Mouse (Mus musculus): ENCODE data around the gene Car2.

The Car2 gene

DNA sequence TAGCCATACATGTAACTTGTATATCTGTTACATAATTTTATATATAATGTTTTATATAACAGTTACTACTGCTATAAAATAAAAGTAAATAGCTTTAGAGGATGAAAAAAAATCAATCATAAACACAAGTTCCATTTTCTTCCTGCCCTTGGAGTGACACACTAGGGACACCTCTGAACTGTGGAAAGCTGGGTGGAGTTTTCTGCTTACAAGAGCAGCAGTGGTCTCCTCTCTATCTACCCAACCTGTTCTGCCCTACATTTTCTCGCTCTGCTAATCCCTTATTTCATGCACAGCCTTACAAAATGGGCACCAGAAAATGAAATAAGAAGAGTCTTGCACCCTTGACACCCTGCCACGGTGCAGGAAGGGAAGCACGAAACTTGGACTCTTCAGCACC, 6.8 kb upstream of the Car2 start:
- DNase-seq: no peak

DNA sequence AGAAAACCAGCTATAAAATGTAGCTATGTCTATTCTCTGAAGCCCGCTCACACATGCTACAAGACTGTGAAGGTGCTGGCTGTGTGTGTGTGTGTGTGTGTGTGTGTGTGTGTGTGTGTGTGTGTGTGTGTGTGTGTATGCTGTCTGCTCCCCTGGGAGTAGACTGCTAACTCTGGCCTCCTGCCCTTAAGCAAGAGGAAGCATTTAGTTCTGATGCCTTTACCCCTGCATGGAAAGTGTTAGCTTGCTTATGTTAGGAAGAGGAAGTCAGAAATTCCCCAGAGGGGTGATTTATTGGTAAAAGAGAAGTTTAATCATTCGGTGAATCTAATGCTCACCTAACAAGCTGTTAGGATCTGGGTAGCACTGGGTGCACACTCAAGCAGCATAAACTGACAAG, 5.8 kb upstream of the Car2 start:
- DNase-seq: no peak

- DNase-seq: no peak
Observed at GRCm38 (mm10) chr3:14882005-14882404, 4.1 kb upstream of the Car2 start.

- no peak for DNase-seq
Observed at GRCm38 (mm10) chr3:14882756-14883155, 3.3 kb upstream of the Car2 start.

GRCm38 (mm10) chr3:14884826-14885225, 1.2 kb upstream of the Car2 start:
- no peak for DNase-seq

DNA sequence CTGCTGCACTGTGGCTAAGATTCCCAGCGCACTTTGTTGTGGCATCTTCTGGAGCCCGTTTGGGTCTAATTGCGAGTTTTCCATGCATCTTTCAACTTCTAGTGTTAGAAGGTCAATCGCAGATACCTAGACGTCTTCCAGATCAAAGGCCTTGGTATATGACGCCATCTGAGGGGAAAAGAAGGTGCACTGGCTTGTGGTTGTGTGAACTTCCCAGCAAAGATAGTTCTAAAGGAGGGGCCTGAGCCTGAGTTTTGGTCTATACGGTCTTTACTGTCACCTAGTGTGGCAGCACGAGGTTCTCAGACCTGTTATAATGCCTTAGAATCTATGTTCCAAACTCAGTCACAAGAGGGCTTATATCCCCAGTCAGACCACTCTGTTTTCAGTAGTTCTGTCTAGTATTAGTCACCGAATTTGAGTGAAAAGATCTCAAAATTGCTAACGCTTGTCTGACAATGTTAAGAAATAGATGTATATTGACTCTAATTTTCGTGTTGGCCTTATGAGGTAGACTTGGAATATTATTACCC, 1.1 kb downstream of the Car2 start:
- DNase-seq: no peak

- DNase-seq: no peak
Observed at GRCm38 (mm10) chr3:14887686-14888295, 1.7 kb downstream of the Car2 start.

- no peak for DNase-seq
Observed at GRCm38 (mm10) chr3:14888549-14888948, 2.5 kb downstream of the Car2 start.

DNA sequence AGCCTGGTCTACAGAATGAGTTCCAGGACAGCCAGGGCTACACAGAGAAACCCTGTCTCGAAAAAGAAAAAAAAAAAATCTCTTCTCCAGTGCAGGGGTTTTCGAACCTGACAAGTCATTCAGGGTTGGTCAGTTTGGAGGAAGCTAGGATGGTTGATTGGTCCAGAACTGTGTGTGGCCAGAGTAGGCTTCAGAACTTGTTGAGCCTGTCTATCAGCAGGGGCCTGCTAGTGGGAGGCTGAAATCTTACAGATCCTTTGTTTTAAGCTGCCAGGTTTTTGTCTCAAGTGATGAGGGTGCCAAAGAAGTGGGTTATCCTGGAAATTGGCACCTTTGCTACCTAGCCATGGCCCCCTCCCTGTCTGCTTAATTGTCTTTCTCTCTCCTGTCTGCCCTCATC, 3.0 kb downstream of the Car2 start:
- DNase-seq: no peak

- DNase-seq: no peak
Observed at GRCm38 (mm10) chr3:14889716-14890409, 3.8 kb downstream of the Car2 start.

DNA sequence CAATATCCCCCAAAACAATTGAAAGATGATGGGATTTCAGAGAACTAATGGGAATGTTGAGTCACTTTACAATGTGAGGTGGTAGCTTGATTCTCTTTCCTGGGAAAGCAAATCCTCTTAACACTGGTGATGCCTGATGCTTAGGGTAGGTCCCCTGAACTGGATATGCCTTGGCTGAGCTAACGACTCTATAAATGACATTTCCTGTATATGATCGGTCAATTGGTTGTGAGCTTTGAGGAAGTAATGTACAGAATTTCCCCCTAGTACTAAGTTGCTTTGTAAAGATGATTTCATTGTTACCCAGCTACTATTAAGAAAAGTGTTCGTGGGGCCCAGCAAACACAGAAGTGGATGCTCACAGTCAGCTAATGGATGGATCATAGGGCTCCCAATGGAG, 6.9 kb downstream of the Car2 start:
- DNase-seq: no peak

DNA sequence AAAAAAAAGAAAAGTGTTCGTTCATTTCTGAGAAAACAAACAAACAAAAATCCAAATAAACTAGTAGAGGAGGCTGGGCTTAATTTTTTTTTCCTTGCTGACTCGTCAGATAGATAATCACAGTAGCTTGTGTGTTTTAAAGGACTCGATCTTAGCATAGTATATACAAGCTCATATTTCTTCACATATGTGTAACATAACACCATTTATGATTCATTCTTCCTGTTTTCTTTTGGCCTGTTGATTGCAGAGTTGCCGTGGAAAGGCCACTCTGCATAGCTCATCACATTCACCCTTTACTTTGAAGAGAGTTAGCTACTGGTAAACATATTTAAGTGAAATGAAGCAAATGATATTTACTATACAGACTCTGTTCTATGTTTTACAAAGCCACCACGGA, 7.6 kb downstream of the Car2 start:
- DNase-seq: no peak

DNA sequence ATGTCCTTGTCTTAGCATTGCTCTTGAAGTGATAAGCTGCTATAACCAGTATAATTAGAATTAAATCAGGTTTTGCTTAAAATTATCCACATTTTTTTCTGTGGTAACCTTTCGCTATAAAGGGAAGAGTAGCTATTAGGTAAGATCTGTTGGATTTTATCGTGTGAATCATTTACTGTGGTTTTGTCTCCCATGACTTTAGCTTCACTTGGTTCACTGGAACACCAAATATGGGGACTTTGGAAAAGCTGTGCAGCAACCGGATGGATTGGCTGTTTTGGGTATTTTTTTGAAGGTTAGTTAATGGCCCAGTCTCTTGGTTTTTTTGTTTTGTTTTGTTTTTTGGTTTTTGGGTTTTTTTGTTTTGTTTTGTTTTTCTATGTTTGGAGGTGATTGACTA, 9.3 kb downstream of the Car2 start:
- DNase-seq: no peak

DNA sequence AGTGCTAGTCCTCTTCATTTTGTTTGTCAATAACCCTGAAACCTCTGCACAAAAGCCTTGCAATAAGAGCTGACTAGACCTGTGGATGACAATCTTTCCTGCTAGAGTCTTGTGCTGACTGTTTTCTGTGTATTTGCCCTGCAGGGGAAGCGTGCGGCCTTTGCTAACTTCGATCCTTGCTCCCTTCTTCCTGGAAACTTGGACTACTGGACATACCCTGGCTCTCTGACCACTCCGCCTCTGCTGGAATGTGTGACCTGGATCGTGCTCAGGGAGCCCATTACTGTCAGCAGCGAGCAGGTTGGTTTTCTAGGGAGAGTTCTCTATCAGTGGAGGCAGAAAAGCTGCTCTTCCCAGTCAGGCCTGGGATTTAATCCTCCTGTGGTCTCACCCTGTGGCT, 11.7 kb downstream of the Car2 start:
- no peak for DNase-seq

GRCm38 (mm10) chr3:14903380-14903779, 17.3 kb downstream of the Car2 start:
- no peak for DNase-seq

GRCm38 (mm10) chr3:14904165-14904564, 18.1 kb downstream of the Car2 start:
- DNase-seq: no peak

DNA sequence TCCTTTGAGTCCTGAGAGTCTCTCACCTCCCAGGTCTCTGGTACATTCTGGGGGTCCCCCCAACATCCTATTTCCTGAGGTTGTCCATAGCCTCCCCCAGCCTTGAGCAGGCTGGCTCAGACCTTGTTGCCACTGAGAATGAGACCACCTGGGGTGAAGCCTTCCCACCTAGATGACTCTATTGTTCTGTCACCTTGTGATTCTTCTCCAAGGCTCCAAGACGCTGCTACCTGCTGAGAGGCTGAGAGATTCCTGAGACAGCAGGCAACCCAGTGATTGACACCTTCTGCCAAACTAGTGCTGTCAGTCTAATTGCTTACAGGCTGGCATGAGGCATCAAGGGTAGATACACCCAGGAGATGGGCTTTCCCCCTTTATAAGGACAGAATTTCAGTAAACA, 21.2 kb downstream of the Car2 start:
- no peak for DNase-seq

GRCm38 (mm10) chr3:14911992-14912582, 26.0 kb downstream of the Car2 start:
- DNase-seq: no peak

- DNase-seq: no peak
Observed at GRCm38 (mm10) chr3:14913774-14914173, 27.7 kb downstream of the Car2 start.

- no peak for DNase-seq
Observed at GRCm38 (mm10) chr3:14915355-14915754, 29.3 kb downstream of the Car2 start.

DNA sequence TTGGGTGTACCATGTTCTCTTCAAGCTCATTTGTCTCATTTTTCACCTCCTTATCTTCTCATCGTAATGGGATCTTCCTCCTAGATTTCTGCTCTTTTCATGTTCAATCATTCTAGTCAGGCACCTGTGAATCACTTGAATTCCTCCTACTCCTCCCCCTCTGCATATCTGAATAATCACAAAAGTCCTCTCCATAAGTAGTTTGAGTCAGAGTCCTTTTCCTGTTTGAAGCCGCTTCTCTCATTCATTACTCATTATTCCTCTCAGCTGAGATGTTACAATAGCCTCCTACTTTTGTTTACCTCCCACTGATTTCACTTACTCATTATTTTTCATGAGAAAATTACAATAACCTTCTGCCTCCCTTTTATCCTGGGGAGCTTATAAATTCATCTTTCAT, 31.2 kb downstream of the Car2 start:
- no peak for DNase-seq

DNA sequence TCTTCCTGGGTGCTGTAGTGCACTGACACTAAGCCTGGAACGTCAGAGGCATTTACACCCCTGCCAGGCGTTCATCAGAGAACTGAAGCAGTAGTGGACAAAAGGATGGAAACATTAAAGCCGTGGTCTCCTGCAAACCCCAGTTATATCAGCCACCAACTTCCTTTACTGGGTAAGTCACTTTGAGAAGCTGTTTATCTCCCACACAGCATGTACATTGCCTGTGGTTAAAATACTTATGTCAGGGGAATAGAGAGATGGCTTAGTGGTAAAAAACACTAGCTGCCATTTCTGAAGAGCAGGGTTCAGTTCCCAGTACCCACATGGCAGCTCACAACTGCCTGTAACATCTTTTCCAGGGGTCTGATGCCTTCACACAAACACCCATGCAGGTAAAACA, 58.6 kb downstream of the Car2 start:
- no peak for DNase-seq

DNA sequence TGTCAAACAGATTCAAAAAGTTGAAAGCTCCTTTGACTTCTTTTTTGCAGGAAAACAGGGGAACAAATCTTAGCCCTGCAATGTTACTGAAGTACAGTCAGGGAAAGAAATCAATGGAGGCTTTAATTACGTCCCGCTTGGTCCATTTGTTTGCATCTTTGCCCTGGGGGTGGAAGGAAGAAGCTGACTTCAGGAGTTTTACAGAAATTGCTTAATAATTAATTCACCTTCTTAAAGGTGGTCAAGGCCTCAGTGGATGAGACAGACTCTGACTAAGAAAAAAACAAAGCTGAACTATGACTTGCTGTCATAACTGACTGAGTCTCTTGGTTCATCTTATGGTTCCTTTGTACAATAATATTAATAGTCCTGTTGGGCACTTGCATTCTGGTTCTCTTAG, 59.6 kb downstream of the Car2 start:
- DNase-seq: no peak

DNA sequence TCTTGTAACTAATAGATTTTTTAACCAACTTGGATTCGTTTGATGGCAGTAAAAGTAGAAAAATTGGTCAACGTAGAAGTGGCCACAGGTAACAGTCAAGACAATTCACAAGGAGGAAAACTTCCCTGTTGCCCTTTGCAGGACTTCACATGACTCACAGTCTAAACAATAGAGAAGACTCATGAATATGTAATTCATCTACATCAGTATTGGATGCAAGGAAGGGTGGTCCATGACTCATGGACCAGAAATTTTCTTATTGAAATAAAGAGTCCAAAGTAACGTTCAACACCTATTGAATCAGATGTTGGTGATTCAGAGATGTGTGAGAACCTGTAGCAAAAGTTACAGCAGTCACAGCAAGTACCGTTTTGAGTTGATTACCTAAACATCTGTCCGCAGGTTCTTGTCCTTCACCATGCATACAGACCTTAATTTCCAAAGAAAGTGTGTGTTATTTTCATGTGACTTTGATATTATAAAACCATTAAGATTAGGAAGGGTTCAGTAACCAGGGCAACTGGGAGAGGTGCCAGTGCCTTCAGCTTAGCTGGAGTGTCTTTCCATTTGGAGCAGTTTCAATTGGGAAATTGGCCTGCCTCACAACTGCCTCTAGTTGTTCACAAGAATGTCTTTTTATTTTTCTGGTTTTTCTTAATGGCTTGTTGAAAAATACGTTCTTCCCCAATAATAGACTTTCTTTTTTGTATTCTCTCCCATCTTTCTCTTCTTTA, 62.2 kb downstream of the Car2 start:
- DNase-seq: peak; percentile 79 to 85
